Mouse (Mus musculus) ovary, adult 18-20 months (tissue): ENCODE data around the gene Bpifb6.

ENCODE experiments used
- DNase-seq: peaks from one replicate; pipeline ENCODE4 v3.0.0; 2022; ENCODE audit warnings: low spot score, mixed read lengths

Bpifb6 gene

DNA sequence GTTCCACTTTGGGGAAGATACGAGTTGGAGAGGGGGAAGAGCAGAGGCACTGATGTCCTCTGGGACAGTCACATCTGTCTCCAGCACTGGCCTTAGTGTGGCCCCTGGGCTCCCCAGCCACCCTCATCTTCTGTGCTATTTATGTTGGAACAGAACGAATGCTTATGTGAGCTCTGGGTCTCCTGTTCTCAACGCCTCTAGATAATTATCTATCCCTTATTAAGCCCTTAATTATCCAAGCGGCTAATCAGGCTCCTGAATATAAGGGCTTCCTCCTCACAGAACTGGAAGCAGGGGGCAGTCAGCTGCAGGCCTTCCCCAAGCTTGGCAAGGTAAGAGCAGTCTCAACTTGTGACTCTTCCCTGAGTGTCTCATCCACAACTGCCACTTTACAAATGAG, at the start of gene Bpifb6:
TSS of gene Bpifb6 (plus strand) at position 301 of the 400 bp plus-strand sequence.
- DNase-seq, result no peak

DNA sequence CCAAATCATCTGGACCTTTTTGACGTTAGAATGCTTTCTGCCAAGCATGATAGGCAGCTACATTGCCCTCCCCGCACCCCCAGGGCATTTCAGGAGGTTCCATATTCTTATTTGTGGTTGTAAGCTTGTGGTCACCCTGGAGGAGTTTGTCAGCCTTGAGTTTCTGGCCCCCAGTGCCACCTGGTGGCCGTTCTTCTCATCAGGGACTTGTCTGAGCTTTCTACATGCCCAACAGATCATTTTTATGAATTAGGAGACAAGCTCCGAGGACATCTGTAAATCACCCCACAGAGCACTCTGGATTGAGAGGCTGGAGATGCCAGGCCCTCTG, 49.2 kb upstream of the Bpifb6 start:
- no peak for DNase-seq

DNA sequence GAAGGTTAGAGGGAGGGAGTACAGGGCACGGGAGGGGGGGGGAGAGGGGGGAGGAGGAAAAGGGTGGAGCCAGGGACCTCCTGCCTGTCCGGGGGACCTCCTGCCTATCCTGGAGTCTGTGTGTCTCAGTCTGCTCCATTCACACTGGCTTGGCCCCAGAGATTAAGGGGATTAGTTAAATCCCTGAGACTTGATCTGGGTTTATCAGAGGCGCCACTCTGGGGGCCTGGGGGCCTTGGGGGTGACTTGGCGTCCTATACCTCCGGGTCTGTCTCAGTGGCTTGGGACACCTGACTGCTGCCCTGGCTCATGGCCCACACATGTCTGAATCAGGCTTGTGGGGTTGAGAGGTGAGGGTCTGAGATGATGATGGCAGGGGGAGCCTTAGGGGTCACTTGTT, 46.6 kb upstream of the Bpifb6 start:
- DNase-seq, result no peak

DNA sequence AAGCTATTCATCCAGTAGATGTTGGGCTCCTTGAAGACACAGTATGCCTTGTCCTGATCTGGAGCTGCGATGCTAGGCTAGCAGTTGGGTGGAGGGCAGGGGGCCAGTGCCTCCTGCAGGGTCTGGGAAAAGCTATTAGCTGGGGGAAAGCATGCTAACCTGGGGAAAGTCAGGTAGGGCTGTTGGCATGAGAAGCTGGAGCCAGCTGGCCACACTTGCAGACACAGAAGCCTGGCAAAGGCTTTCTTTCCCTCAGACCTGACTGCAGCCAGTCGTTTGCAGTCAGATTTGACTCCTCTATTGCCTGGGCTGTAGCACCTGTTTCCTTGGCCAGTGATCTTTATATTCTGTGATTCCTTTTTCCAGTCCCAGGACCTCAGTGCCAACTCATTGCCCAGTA, 40.6 kb upstream of the Bpifb6 start:
- DNase-seq, result no peak

DNA sequence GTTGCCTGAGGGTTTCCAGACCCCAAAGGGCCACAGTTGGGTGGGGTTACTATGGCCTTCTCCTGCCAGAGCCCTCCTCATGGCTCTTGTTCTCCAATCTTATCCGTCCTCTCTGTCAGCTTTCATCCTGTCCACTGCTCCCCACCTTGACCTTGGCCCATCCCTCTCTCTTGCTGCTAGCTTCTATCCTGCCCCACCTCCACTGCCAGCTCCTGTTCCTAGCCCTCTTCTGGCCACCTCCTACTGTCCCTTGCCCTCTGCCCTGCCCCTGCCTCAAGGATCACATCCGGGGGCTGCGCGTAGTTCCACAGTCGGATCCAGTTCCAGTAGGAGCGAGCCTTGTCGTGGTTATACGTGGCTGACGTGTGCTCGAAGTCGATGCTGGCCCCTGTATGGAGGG, 39.9 kb upstream of the Bpifb6 start:
- DNase-seq, result no peak

DNA sequence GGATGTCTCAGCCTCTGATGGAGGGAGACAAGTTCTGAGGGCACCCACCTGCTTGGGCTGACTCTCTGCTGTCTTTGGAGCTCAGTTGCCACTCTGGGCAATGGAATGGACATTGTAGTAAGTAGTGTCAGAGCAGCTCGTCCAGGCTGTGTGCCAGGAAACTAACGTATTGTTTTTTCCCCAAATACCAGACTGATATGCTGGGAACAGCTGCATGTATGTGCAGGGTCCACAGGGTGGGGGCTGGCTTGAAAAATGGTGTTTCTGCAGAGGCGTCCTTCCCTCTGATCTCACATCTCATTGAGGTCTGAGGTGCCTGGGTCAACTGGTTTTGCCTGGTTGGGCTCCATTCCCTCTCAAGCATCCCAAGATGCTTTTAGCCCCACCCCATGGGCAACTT, 39.5 kb upstream of the Bpifb6 start:
- DNase-seq, result no peak

DNA sequence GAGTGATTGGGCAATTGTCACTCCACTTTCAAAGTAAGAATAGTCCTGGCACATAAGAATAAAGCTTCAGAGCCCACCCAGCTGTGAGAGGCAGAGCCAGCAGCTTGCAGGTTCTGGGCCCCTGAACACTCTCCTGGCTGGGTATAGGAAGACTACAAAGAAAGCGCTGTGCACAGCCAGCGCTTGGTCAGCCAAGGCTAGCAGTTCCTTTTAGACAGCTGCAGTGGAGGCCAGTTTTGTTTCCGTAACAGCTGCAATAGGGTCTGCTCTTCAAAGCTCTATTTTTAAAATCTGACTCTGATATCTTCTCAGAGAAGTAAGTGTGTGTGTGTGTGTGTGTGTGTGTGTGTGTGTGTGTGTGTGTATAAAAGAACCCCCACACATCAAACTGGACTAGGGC, 38.2 kb upstream of the Bpifb6 start:
- DNase-seq, result no peak

DNA sequence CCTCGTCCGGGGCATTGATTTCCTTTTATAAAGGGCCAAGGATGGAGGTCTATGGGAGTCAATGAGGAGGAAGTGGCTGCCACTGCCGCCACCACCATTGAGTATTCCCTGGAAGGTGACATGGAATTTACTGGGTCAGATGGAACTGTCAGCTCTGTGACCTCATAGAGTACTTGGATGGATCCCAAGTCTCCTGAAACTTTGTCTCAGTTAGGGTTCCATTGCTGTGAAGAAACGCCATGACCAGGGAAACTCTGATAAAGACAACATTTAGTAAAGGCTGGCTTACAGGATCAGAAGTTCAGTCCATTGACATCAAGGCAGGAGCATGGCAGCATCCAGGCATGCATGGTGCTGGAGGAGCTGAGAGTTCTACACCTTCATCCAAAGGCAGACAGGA, 29.2 kb upstream of the Bpifb6 start, which contains the start of gene Sun5:
TSS of gene Sun5 (minus strand) at position 101 of the 400 bp plus-strand sequence.
- no peak for DNase-seq

DNA sequence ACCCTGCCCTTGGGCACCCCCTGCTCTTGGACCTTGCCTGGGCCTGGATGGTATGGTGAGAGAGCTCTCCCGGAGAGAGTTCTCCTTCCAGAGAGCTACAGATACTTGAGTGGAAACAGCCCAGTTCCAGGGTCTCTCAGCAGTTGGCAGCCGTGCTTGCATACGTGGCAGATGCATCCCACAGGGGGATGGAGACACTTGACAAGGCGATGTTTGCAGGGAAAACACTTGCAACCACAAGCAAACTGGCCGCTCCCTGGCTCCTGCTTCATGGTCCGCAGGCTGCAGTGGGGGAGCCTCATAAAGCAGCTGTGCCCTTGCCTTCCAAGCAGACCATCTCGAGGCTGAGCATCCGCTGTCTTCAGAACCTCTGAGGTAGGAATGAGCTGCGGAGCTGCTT, 25.4 kb upstream of the Bpifb6 start, which contains the start of gene Bpifb2:
TSS of gene Bpifb2 (plus strand) at position 301 of the 400 bp plus-strand sequence.
- DNase-seq, result no peak

DNA sequence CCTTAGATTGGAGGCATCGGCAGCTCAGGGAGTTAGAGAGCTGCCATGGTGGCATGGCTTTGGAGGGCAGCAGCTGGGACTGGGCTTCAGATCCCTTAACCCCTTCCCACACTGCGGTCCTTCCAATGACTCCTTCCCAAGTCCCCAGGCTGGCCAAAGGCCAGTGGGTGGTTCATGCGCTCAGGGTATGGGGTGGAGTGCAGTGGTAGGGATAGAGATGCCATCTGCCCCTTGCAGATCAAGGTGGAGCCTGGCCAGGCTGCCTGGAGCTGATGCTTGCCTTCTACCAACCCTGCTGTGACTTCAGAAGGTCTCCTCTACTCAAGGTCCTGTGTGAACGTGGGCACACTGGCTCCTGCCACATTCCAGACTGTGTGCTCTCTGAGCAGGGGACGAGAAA, 1.1 kb upstream of the Bpifb6 start:
- DNase-seq, result no peak

DNA sequence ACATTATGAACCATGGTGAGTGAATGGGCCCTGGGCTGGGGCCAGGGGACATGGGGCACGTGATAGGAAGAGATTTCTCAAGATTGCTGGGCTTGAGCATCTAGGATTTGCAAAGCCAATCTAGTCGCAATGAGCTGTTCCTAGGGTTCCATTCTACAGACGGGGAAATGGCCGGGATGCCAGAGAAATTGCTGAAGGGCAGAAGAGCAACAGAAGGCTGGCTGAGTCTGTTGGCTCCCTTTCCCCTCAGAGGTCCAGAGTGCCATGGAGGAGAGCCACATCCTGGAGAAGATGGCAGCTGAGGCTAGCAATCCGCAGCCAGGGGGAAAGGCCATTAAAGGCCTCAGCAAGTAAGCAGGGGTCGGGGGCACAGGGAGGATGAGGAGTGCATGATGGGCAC, 2.5 kb downstream of the Bpifb6 start:
- no peak for DNase-seq

DNA sequence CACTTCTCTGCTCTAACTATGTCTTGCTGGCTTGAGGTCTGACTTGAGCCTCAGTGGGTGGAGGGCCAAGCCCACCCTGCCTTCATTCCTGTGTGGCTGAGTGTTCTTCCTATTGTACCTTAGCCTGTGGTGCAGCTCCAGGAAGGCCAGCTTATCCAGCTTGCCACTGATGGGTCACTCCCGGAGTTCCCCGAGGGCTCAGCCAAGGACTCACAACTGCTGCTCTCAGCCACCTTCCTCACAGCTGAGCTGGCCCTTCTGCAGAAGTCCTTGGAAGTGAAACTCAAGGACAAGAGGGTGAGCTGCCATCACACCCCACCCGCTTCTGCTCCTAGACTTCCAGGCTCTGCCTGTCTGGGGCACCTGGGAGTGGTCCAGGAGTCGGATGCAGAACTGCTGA, 6.4 kb downstream of the Bpifb6 start:
- peak; percentile 50 for DNase-seq

DNA sequence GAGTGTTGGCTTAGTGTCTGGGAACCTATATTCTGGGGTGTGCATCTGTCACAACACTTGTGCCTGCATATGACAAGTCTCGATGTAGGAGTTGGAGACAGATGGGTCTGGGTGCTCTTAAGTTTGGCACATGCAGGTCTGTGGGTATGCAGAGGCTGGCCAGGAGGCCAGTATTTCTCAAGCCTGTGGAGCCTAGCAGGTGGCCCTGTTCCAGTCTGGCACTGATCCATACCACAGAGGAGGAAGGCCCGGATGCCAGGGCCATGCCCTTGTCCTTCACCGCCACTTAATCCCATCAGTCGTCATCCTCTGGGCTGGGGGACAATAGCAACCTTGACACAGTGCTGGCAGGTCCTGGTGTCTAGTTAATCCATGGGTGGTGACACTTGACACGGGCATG, 14.0 kb downstream of the Bpifb6 start:
- peak; percentile 39 for DNase-seq

DNA sequence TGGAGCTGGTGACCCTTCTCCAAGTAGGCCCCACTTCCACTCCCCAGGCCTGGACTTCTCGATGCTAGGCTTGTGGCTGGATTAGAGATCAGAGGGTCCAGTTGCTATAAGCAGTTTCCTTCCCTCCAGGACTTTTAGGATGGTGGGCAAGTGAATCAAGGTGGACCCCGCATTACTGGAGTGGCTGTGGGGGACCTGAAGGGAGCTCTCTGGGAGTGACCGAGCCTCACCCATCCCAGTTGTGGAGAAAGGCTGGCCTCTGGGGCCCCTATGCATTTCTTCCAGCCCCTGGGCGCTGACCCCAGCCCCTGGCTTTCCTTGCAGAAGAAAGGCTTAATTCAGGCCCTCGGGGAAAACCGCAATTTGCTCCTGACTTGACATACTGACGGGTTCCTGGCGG, 17.7 kb downstream of the Bpifb6 start, which contains the start of gene Bpifb3:
TSS of gene Bpifb3 (plus strand) at position 301 of the 400 bp plus-strand sequence.
- no peak for DNase-seq

DNA sequence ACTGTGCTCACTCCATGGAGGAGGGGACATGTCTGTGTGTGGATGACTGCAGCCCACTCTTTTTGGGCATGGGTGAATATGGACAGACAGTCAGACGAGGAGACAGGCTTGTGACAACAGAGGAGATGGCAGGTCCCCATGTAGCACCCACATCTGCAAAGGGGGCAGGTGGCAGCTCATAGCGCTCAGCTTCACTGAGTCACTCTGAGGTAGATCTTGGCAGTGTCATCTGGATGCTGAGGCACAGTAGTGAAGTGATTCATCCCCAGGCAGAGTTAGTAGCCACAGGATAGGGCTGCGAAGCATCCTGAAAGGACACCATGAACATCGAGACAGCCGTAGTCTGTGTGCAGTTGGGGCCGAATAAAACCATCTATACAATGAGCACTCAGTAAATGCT, 21.1 kb downstream of the Bpifb6 start:
- no peak for DNase-seq

DNA sequence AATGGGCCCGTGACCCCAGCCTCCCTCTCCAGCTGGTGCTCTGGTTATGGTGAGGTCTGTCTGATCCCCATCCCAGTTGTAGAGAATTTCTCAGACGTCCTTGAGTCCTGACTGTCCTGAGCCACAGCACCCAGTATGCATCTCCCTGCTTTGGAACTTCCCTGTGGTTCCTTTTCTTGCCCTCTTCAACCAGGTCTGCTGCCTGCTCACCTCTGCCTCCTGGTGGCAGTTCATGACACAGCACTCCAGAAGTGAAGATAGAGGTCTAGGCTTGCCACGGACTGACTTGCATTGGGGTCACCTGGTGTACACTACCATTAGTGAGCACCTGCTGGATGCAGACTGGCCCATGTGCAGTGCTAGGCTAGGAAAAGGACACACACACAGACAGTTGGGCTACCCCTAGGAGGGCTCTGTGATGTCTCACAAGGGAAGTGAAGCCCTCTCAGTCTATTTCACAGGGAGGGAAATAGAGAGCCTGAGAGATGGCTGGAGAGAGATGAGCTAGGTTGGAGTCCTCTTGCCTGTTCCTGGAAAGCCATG, 29.8 kb downstream of the Bpifb6 start:
- DNase-seq, result no peak

DNA sequence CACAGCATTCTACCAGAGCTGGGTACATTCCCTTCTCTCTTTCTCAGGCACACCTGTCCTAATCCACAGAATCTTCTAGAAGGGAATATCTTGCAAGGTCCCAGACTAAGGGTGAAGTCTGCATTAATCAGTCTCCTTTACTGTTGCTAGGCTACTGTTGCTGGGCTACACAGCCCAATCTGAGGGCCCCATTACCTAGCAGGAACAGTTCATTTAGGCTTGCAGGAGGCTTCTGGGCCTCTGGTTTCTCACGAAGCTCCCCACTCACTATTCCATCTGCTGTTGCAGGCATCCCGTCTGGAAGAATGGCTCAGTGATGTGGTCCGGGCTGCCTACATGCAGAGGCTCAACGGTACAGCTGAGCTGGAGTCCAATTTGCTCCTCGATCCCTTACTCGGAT, 30.9 kb downstream of the Bpifb6 start:
- DNase-seq, result no peak

DNA sequence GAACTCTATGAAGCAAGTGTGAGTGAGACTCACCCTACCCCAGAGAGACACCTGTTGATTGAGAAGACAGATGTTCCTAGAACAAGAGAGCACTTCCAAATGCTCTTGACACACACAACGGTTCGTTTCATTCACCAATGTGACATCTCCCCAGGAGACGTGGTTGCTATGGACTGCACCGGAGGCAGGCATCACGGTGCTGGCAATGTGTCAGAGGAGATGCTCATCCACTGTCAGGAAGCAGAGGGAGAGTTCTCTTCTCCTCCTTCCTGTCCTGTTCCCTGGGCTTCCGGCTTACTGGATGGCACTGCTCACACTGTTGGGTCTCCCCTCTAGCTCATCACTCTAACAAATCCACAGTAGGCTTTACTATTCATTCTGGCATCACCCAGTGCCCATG, 33.1 kb downstream of the Bpifb6 start:
- no peak for DNase-seq

DNA sequence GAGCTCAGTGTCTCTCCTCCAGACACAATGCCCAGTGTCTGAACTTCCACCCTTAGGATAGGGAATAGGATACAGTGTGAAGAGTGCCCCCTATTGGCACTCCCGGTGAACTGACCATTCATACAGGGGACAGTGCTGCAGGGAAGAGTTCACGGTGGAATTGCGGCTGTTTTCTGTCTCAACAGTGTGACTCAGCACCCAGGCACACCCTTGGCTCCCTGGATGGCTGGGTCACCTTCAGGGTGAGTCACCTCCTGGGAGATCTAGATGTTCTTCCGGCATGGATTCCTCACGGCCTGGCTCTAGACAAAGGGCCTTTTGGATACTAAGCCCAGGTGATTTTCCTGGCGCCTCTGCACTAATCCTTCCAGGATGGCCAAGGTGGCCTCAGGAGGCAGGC, 35.2 kb downstream of the Bpifb6 start:
- no peak for DNase-seq

DNA sequence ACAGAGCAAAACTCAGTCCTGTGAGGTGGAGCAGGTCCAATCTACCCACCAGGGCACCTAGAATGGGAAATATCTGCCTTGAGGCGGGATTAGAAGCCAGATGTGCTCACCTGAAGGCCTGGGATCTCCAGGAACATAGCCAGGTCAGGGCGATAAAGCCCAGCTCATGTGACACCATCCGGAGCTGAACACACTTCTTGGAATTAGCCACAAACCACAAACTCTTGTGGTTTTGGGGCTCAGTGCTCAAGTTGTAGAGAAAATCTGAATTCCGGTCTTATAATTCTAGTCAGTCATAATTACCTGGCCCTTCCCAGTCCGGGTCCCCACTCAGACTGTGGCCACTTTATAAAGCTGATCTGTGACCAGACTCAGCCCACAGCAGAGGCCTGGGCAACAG, 37.7 kb downstream of the Bpifb6 start, which contains the start of gene Bpifb4:
TSS of gene Bpifb4 (plus strand) at position 370 of the 400 bp plus-strand sequence.
- DNase-seq, result no peak

DNA sequence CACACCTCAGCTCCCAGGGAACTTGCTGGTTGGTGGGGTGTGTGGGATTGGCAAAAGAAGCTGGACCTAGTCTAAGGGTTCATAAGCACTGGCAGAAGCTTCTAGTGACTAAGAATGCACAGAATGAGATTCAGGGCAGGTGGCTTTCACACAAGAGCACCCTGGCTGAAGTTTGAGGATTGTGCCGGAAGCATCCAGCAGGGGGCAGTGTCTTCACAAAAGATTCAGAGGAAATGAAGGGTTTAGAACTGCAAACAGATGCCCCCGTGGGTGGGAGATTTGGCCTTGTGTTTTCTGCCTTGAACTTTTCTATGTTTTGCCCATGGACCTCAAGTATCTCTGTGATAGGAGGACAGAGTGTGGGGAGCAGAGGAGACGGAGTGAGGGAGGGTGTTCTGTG, 43.3 kb downstream of the Bpifb6 start:
- peak; percentile 47 for DNase-seq

DNA sequence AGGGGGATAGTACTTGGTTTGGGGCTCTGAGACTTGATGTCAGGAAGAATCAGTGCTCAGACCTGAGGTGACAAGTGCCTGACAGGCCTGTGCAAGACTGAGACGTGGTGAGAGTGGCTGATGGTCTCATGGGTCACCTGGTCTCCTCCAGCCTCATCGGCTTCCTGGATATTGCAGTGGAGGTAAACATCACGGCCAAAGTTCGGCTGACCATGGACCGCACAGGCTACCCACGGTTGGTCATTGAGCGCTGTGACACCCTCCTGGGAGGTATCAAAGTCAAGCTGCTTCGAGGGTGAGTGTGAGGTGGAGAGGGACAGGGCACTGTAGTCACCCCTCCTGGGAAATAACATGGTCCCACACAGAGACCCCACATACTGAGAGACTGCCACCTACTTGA, 44.4 kb downstream of the Bpifb6 start:
- DNase-seq, result no peak

DNA sequence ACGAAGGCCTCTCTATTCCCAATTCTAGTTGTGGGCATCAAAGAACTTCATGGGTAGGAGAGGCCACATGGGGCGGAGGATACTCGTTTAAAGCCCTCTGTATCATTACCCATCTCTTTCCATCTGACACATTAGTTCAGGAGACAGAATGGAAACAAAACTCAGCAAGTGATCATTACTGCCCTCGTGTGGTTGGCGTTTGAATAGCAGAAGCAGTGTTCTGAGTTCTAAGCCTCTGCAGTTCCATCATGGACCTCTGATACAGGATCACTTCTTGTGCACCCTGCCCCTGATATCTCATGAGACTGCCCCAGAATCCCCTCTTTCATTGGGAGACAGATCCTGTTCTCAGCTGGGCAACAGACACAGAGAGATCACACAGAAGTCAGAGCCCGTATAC, 52.7 kb downstream of the Bpifb6 start:
- DNase-seq, result no peak

DNA sequence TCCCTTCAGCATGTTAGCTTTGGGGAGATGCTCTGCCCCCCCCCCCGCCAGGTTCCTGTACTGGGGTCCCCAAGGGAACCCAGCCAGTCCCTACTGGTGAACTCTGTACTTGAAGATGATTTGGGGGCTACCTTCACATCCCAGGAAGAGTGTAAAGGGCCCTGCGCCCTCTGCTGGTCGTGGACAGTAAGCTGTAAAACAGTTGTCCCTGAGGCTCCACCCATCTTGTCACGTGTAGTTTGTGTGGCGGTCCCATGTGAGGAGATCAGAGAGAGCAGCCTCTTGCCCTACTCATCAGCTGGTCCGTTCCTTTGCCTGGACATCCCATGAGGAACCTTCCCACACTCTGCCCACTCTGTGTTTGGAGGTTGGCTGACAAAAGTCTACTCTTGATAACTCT, 53.6 kb downstream of the Bpifb6 start:
- DNase-seq, result no peak
